ENCODE assay signal across 18 mouse cellular contexts in the genomic region with DNA sequence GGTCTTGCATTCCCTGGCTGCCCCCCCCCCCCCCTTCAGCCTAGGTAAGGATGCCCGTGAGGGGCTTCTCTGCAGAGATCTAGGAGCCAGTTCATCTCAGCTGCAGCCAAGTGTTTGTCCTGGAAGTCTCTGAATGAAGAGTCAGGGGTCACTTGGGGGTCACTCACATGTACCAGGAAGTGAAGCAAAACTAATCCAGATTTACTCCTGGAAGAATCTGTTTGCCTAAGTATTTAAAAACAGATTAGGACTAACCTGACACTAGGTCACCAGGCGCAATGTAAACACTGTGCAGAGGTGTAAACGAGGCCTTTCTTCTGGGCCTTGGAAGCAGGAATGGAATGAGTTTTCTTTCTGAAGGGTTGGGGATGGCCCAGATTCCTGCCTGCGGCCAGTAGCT. TPM values are rescaled to one million over a fixed set of nuclear protein-coding genes. Genes with fewer than 3 reads are reported as not detected.
DNase-seq lines count a peak whose midpoint lies in the region; ATAC-seq and TF ChIP-seq lines count a peak whose summit lies in the region.
"Had no signal": no experiment of that assay in that cellular context is flagged by ENCODE, and none has a peak within 500 bp of the region (broad histone marks: within the 10 kb centered on the region; RNA-seq: fewer than 3 reads in every experiment).

No protein-coding gene starts in this region.

- H3K9me3 ChIP-seq in lung, embryonic 14.5 days (ENCODE audit: low read depth, low read length): no peaks in the 10 kb centered on the region
- no peaks in the 10 kb centered on the region for H3K9me3 ChIP-seq in embryonic facial prominence, embryonic 11.5 days (replicated peaks; ENCODE audit: control insufficient read depth, low read length)
- H3K9me3 ChIP-seq in stomach, embryonic 15.5 days: no peaks in the 10 kb centered on the region
- no peaks in the 10 kb centered on the region for H3K9me3 ChIP-seq in midbrain, embryonic 16.5 days (replicated peaks; ENCODE audit: control insufficient read depth, low read length, poor library complexity, severe bottlenecking)
- H3K9me3 ChIP-seq: heart, embryonic 10.5 days; liver, embryonic 12.5 days had no signal

- no peak for TF ChIP-seq CTCF in lung, embryonic 14.5 days (IDR thresholded peaks at IDR 0.05; ENCODE audit: low read depth)

- no peak overlapping the region for H3K27ac ChIP-seq in lung, embryonic 14.5 days (ENCODE audit: low read depth)
- no peak overlapping the region for H3K27ac ChIP-seq in embryonic facial prominence, embryonic 11.5 days (replicated peaks; ENCODE audit: low read depth, low read length)
- H3K27ac ChIP-seq in stomach, embryonic 15.5 days: no peak overlapping the region
- H3K27ac ChIP-seq in midbrain, embryonic 16.5 days (ENCODE audit: low read length): no peak overlapping the region
- H3K27ac ChIP-seq: gastrocnemius, adult 2 months; heart, embryonic 10.5 days; left cerebral cortex, adult 2 months; liver, embryonic 12.5 days; midbrain, embryonic 10.5 days had no signal

- H3K36me3 ChIP-seq in lung, embryonic 14.5 days (ENCODE audit: insufficient read depth): peaks cover 26% of the 10 kb centered on the region
- no peaks in the 10 kb centered on the region for H3K36me3 ChIP-seq in embryonic facial prominence, embryonic 11.5 days (replicated peaks; ENCODE audit: control insufficient read depth, insufficient read depth, low read depth, low read length)
- peaks cover 7% of the 10 kb centered on the region; the same call in 1 of the 2 replicates for H3K36me3 ChIP-seq in stomach, embryonic 15.5 days
- H3K36me3 ChIP-seq in midbrain, embryonic 16.5 days (ENCODE audit: control insufficient read depth, insufficient read depth, low read length): peaks cover 12% of the 10 kb centered on the region

- no peak overlapping the region for H3K4me3 ChIP-seq in lung, embryonic 14.5 days (ENCODE audit: low read depth, low read length)
- H3K4me3 ChIP-seq in embryonic facial prominence, embryonic 11.5 days (ENCODE audit: low read depth, low read length): no peak overlapping the region
- H3K4me3 ChIP-seq in stomach, embryonic 15.5 days (replicated peaks): no peak overlapping the region
- H3K4me3 ChIP-seq in midbrain, embryonic 16.5 days (ENCODE audit: low read depth, low read length): no peak overlapping the region
- H3K4me3 ChIP-seq: gastrocnemius, adult 2 months; heart, embryonic 10.5 days; left cerebral cortex, adult 2 months; liver, embryonic 12.5 days; midbrain, embryonic 10.5 days had no signal

- DNase-seq in lung, embryonic 14.5 days: peak; percentile 34
- no peak for DNase-seq in lung, postnatal 14 days
- peak; percentile 75 for DNase-seq in embryo, embryonic 10.5 days (ENCODE audit: low spot score)
- peak; percentile 52 for DNase-seq in embryonic facial prominence, embryonic 11.5 days (ENCODE audit: low spot score)
- no peak for DNase-seq in thymus, postnatal 10 days (ENCODE audit: low spot score in 2 of 2)
- DNase-seq: adrenal gland, adult 8-10 months; cerebellum, adult 8-10 months; gastrocnemius, adult 2 months; heart, postnatal 10 days; kidney, postnatal 14 days; lung, postnatal 4 days; thymus, adult 2 months had no signal

- H3K4me2 ChIP-seq in lung, embryonic 14.5 days: no peak overlapping the region
- no peak overlapping the region for H3K4me2 ChIP-seq in embryonic facial prominence, embryonic 11.5 days (ENCODE audit: low read depth, low read length)
- H3K4me2 ChIP-seq in stomach, embryonic 15.5 days: no peak overlapping the region
- no peak overlapping the region for H3K4me2 ChIP-seq in midbrain, embryonic 16.5 days (ENCODE audit: low read length)
- H3K4me2 ChIP-seq: liver, embryonic 12.5 days had no signal

- ATAC-seq in lung, embryonic 14.5 days (ENCODE audit: insufficient read depth): peak; percentile 47; the same call in 1 of the 2 replicates
- no peak for ATAC-seq in embryonic facial prominence, embryonic 11.5 days (replicated peaks; ENCODE audit: insufficient number of reproducible peaks, low FRiP score, low TSS enrichment, low read depth)
- ATAC-seq in stomach, embryonic 15.5 days (ENCODE audit: insufficient read depth, low FRiP score, low read depth): peak; percentile 56; the same call in 1 of the 2 replicates
- ATAC-seq in midbrain, embryonic 16.5 days: no peak
- ATAC-seq: liver, embryonic 12.5 days had no signal

- no peaks in the 10 kb centered on the region for H3K27me3 ChIP-seq in lung, embryonic 14.5 days (ENCODE audit: insufficient read depth, low read length)
- H3K27me3 ChIP-seq in embryonic facial prominence, embryonic 11.5 days (ENCODE audit: control insufficient read depth, insufficient read depth, low read length): no peaks in the 10 kb centered on the region
- H3K27me3 ChIP-seq in stomach, embryonic 15.5 days (replicated peaks): no peaks in the 10 kb centered on the region
- no peaks in the 10 kb centered on the region for H3K27me3 ChIP-seq in midbrain, embryonic 16.5 days (ENCODE audit: control insufficient read depth, insufficient read depth, low read depth, low read length)
- H3K27me3 ChIP-seq: liver, embryonic 12.5 days had no signal

- 21% methylated on average over 4 of the region's 4 CpGs for WGBS in lung, embryonic 14.5 days
- WGBS in embryonic facial prominence, embryonic 11.5 days: 16% methylated on average over 4 of the region's 4 CpGs
- 14% methylated on average over 4 of the region's 4 CpGs for WGBS in stomach, embryonic 15.5 days
- 35% methylated on average over 4 of the region's 4 CpGs for WGBS in midbrain, embryonic 16.5 days

- H3K9ac ChIP-seq in lung, embryonic 14.5 days: no peak overlapping the region
- H3K9ac ChIP-seq in embryonic facial prominence, embryonic 11.5 days (replicated peaks; ENCODE audit: low read length): no peak overlapping the region; the same call in 1 of the 2 replicates
- H3K9ac ChIP-seq in stomach, embryonic 15.5 days: no peak overlapping the region
- no peak overlapping the region for H3K9ac ChIP-seq in midbrain, embryonic 16.5 days (ENCODE audit: low read depth, low read length)
- H3K9ac ChIP-seq: liver, embryonic 12.5 days had no signal

- no peaks in the 10 kb centered on the region for H3K4me1 ChIP-seq in lung, embryonic 14.5 days (ENCODE audit: insufficient read depth)
- H3K4me1 ChIP-seq in embryonic facial prominence, embryonic 11.5 days (ENCODE audit: control insufficient read depth, insufficient read depth, low read length): no peaks in the 10 kb centered on the region
- peaks cover 13% of the 10 kb centered on the region; the same call in 1 of the 2 replicates for H3K4me1 ChIP-seq in stomach, embryonic 15.5 days
- 0 out of 2 replicates have a peak, but pooled peaks cover 2% of the 10 kb centered on the region for H3K4me1 ChIP-seq in midbrain, embryonic 16.5 days (ENCODE audit: control insufficient read depth, insufficient read depth, low read length)

RNA-seq across cellular contexts. Expression of gene Gbx2, which starts 45.3 kb away (rescaled TPM):
- polyA plus RNA-seq in lung, embryonic 14.5 days (2014; fragmentation: Nextera tagmentation; extraction: Ambion mirVana): 0.11 and 0.17 TPM in 2 replicates
- 5.5 and 7.2 TPM in 2 replicates for polyA plus RNA-seq in embryonic facial prominence, embryonic 11.5 days (2014; fragmentation: Nextera tagmentation; extraction: Ambion mirVana)
- 0.28 and 0.31 TPM in 2 replicates for polyA plus RNA-seq in stomach, embryonic 15.5 days (2015; fragmentation: Nextera tagmentation; extraction: Ambion mirVana)
- 29.7 and 62.2 TPM in 2 replicates for polyA plus RNA-seq in midbrain, embryonic 16.5 days (2015; fragmentation: Nextera tagmentation; extraction: Ambion mirVana)

Comparison
In these comparisons a context has a peak if more than half of its experiments do, and no peak if none do; other contexts are left out.
1. DNase-seq: peak in lung, embryonic 14.5 days (single experiment), embryo, embryonic 10.5 days (single experiment) and embryonic facial prominence, embryonic 11.5 days (single experiment); none in lung, postnatal 14 days (single experiment) and thymus, postnatal 10 days (0 of 2).
2. ATAC-seq: peak in lung, embryonic 14.5 days (single experiment) and stomach, embryonic 15.5 days (single experiment); none in embryonic facial prominence, embryonic 11.5 days (single experiment) and midbrain, embryonic 16.5 days (single experiment).